Mouse (Mus musculus) splenic B cell, adult 2 months (primary cell): ENCODE data around the gene Hspa14.

ENCODE experiments used
- DNase-seq: peaks from one replicate; pipeline ENCODE4 v3.0.0-alpha.2; 2011; ENCODE audit warnings: low read depth, low spot score
- H3K27me3 ChIP-seq: 2 replicates; pipeline ENCODE4 v1.6.1; 2012; ENCODE audit warnings: mild to moderate bottlenecking, low read length, moderate library complexity, mixed read lengths; ENCODE audit not compliant: control insufficient read depth, poor library complexity, insufficient read depth, severe bottlenecking
- H3K36me3 ChIP-seq: 2 replicates; pipeline ENCODE4 v1.6.1; 2012; ENCODE audit warnings: mild to moderate bottlenecking, low read length, moderate library complexity, mixed read lengths; ENCODE audit not compliant: control insufficient read depth, poor library complexity, insufficient read depth, severe bottlenecking

Hspa14 gene

DNA sequence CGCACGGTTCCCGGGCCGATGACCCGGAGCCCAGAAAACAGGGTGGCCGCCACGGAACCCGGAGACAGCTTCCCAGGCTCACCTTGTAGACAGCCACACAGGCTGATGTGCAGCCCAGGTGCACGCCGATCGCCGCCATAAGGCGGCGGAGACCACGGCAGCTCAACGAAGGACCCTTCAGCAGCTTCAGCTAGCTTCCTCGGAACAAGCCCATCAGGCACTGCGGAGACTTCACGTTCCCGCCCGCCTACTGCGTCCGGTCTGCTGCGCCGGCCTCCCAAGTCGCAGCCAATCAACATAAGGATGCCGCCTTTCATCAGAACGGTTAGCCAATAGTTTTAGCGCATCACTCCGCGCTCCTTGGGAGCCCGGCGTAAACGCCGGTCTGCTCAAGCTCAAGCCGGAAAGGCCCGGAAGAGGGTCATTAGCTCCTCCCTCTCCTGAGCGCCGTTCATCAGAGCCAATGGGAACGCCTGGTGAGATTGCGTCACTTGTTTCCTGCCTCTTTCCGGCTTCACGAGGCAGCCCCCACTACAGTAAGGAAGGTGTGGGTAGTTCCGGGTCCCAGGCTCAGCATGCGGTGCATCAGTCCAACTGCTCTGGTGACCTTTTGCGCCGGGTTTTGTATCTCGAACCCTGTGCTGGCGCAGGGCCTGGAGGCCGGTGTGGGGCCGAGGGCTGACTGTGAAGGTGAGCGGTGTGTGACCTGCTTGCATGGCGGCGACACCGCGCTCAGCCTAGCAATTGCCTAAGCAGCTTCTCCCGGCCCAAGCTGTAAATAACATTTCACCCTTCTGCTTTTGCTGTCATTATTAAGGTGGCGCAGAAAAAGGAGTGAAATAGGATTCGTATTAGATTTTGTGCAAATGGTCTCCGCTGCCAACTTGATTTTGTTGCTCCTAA, at the start of gene Hspa14, which contains the start of the genes Gm45902 and Cdnf:
Gene Hspa14 (minus strand): TSS at position 263 of the 903 bp plus-strand sequence.
Gene Gm45902 (minus strand): TSS at position 239 of the 903 bp plus-strand sequence.
Gene Cdnf (plus strand): TSS at position 479 of the 903 bp plus-strand sequence.
- peaks cover 1% of the 10 kb centered on the region; the same call in 1 of the 2 replicates for H3K36me3 ChIP-seq
- no peaks in the 10 kb centered on the region for H3K27me3 ChIP-seq
- peak; percentile 99 for DNase-seq

GRCm38 (mm10) chr2:3546588-3546987, 34.0 kb upstream of the Hspa14 start:
- no peaks in the 10 kb centered on the region for H3K27me3 ChIP-seq
- peak; percentile 81 for DNase-seq
- no peaks in the 10 kb centered on the region for H3K36me3 ChIP-seq

GRCm38 (mm10) chr2:3546055-3546454, 33.4 kb upstream of the Hspa14 start:
- no peaks in the 10 kb centered on the region for H3K27me3 ChIP-seq
- no peaks in the 10 kb centered on the region for H3K36me3 ChIP-seq
- DNase-seq: no peak

- H3K36me3 ChIP-seq: no peaks in the 10 kb centered on the region
- no peaks in the 10 kb centered on the region for H3K27me3 ChIP-seq
- DNase-seq: no peak
Measured at GRCm38 (mm10) chr2:3541307-3542079, 28.9 kb upstream of the Hspa14 start.

GRCm38 (mm10) chr2:3526288-3526687, 13.7 kb upstream of the Hspa14 start:
- no peaks in the 10 kb centered on the region for H3K36me3 ChIP-seq
- DNase-seq: no peak
- H3K27me3 ChIP-seq: no peaks in the 10 kb centered on the region

GRCm38 (mm10) chr2:3522558-3522957, 9.9 kb upstream of the Hspa14 start:
- DNase-seq: no peak
- H3K36me3 ChIP-seq: no peaks in the 10 kb centered on the region
- no peaks in the 10 kb centered on the region for H3K27me3 ChIP-seq

GRCm38 (mm10) chr2:3512076-3512475, 538 bp downstream of the Hspa14 start:
- Histone ChIP-seq H3K27me3 (no peaks in the 10 kb centered on the region), H3K36me3 (peaks cover 2% of the 10 kb centered on the region; the same call in 1 of the 2 replicates)
- peak; percentile 70 for DNase-seq

GRCm38 (mm10) chr2:3500886-3501285, 11.7 kb downstream of the Hspa14 start:
- Histone ChIP-seq H3K36me3 (peaks cover 11% of the 10 kb centered on the region; the same call in 1 of the 2 replicates), H3K27me3 (no peaks in the 10 kb centered on the region)
- peak; percentile 72 for DNase-seq

DNA sequence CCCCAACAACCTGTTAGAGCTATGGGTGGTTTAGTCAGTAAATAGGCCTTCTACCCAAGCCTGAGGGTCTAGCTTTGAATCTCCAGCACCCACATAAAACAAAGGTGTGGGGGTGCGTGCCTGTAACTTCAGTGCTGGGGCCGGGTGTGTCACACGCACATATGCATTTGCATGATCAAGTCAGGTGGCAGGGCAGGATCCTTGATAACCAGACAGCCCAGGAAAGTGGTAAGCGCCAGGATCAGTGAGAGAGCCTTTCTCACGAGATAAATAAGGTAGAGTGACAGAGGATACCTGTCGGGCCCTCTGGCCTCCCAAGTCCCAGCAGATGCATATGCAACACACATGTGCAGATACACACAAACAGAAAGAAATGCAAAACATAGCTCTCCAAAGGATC, 13.1 kb downstream of the Hspa14 start:
- H3K36me3 ChIP-seq: peaks cover 11% of the 10 kb centered on the region; the same call in 1 of the 2 replicates
- no peak for DNase-seq
- H3K27me3 ChIP-seq: no peaks in the 10 kb centered on the region

- no peaks in the 10 kb centered on the region for H3K27me3 ChIP-seq
- peaks cover 24% of the 10 kb centered on the region for H3K36me3 ChIP-seq
- DNase-seq: no peak
Measured at GRCm38 (mm10) chr2:3493833-3494409, 18.7 kb downstream of the Hspa14 start.

DNA sequence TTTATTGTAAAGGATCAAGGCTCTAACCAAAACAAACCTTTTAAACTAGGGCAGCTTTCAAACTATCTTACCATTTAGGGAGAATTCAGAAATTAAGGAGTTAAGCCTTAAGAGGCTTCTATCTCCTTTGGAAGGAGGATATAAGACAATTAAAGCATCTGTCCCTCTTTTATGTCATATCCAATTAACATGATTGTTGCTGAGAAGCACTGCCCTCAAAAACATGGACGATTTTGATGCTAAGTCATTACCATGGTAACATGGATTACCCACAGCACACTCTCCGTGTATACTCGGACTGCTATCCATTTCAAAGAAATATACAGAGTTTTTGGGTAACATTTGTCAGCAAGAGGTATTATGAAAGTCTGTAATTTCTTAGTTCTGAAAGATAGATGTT, 22.8 kb downstream of the Hspa14 start:
- no peak for DNase-seq
- H3K36me3 ChIP-seq: peaks cover 19% of the 10 kb centered on the region
- no peaks in the 10 kb centered on the region for H3K27me3 ChIP-seq

DNA sequence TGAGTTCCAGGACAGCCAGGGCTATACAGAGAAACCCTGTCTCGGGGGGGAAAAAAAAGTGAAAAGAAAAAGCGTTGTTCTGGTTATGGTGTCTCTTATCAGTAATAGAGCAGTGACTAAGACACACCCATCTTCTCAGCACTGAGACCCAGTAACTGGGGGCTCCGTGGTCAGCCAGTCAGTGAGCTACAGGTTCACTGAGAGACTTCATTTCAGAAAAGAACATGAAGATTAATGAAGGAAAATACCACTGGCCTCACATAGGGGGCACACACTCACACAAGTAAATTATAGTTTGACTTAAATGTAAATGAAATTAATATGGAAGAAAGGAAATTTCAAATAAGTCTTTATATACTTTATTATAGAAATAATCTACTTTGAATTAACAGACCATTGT, 32.4 kb downstream of the Hspa14 start:
- Histone ChIP-seq H3K27me3 (no peaks in the 10 kb centered on the region), H3K36me3 (no peaks in the 10 kb centered on the region)
- DNase-seq: peak; percentile 24

DNA sequence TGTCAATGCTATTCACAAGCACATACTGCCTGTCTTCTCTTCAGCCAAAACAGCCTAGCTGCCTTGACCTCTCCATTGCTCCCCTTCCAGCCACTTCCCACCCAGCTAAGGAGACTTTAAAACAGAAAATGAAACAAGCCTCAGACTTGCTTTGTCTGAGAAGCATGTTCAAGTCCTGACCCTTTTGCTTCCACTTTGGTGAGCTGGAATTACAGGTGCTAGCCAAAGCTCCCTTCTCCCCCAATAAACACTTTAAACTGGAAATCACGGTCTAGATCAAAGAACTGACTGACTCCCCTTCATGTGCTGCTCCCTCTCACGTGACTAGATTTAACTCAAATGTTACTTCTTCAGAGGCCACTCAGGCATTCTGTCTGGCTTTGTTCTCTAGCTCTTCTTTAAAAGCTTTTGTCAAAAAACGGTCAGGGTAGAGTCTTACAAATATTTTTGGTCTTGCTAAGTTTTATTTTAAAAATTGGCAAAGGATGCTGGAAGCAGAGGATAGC, 36.8 kb downstream of the Hspa14 start:
- DNase-seq: no peak
- no peaks in the 10 kb centered on the region for H3K27me3 ChIP-seq
- no peaks in the 10 kb centered on the region for H3K36me3 ChIP-seq

- H3K36me3 ChIP-seq: no peaks in the 10 kb centered on the region
- peak; percentile 97 for DNase-seq
- H3K27me3 ChIP-seq: no peaks in the 10 kb centered on the region
Measured at GRCm38 (mm10) chr2:3474861-3475283, 37.7 kb downstream of the Hspa14 start, which contains the start of gene Suv39h2. Gene Suv39h2 (minus strand): TSS chr2:3475031.
